Mouse (Mus musculus) heart, adult 2 months (tissue): ENCODE data around the gene Olfml1.

Experiments used
- CTCF ChIP-seq: fragments of 200-600 bp; IDR thresholded peaks from 2 replicates; pipeline ENCODE4 v1.8.1; 2022; ENCODE audit warnings: antibody characterized with exemption, mild to moderate bottlenecking, moderate library complexity
- EP300 ChIP-seq: fragments of 200-500 bp; IDR thresholded peaks from 2 replicates; pipeline ENCODE4 v1.6.1; 2011; ENCODE audit warnings: low read depth, low read length, control low read depth; ENCODE audit not compliant: insufficient read depth

DNA sequence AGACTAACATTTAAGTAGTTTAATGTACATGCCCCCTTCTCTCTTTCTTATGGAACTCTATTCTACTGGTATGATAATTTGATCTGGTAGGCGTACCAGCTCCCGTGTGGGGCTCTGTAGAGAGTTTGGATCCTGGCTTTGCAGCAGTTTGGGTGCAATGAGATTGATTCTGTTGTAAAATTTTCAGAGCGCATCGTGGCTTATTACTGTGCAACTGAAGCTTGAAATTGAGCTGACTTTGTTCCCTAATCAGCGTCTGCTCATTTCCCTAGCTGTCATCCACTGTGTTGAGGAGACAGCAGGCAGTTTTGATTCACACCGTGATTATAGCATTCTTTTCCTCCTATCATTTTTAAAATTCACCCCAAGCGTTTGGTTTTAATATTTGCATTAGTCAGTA lies 70.2 kb downstream of the Olfml1 start:
- TF ChIP-seq EP300 (no peak), CTCF (no peak)
